Mouse (Mus musculus): Measurements from ENCODE around the gene Trim8.

GRCm38 (mm10) chr19:46562132-46562531 lies 60.6 kb downstream of the Trim8 start:
- TF ChIP-seq CTCF (IDR thresholded peaks at IDR 0.05; ENCODE audit: low read depth, low read length), result peak; percentile 80
- TF ChIP-seq POLR2A (IDR thresholded peaks at IDR 0.05; ENCODE audit: extremely low read depth, insufficient read depth, low read length), result no peak
